Mouse (Mus musculus) regulatory T cell (primary cell): Measurements from ENCODE around the gene Ssxb10.
"Not testable (repeated sequence)": the region's sequence is repeated elsewhere in the genome, so short reads cannot be mapped to it uniquely, and the experiment has no call there.

Experiments used
- in situ Hi-C: fragments of 300-600 bp; cut with MboI, MseI; formaldehyde crosslinking; loops from one replicate; pipeline ENCODE4 v1.15.1; 2025; ENCODE audit warnings: high pct_unique_total_duplicates

Gene Ssxb10

GRCm38 (mm10) chrX:8327124-8327523 is at the start of gene Ssxb10:
TSS of gene Ssxb10 (plus strand) at chrX:8327424.
- in situ Hi-C loops = no loop called here

- in situ Hi-C loops = no loop called here
Measured at GRCm38 (mm10) chrX:8288621-8289020, 38.6 kb upstream of the Ssxb10 start.

- in situ Hi-C loops = no loop called here
Measured at GRCm38 (mm10) chrX:8309302-8309701, 17.9 kb upstream of the Ssxb10 start.

- in situ Hi-C loops = not testable (repeated sequence)
Measured at GRCm38 (mm10) chrX:8314905-8315304, 12.3 kb upstream of the Ssxb10 start.

- in situ Hi-C loops = not testable (repeated sequence)
Measured at GRCm38 (mm10) chrX:8366678-8367077, 39.5 kb downstream of the Ssxb10 start, which contains the start of gene Ssxb9. TSS of gene Ssxb9 (plus strand) at chrX:8366978.
